Mouse (Mus musculus) natural killer cell, adult 2 months (primary cell): ENCODE results near the gene Gm15085.
"Not testable (repeated sequence)": the region's sequence is repeated elsewhere in the genome, so short reads cannot be mapped to it uniquely, and the experiment has no call there.

Experiments
- DNase-seq, 2 experiments: peaks; one replicate each; pipeline ENCODE4 v3.0.0; 2022; ENCODE audit warnings: low spot score in 2 of 2

Gm15085 gene

GRCm38 (mm10) chrX:149447317-149447716 lies at the start of gene Gm15085:
Gene Gm15085 (plus strand): TSS chrX:149447617.
- DNase-seq, result not testable (repeated sequence)
